Mouse (Mus musculus): ENCODE results near the gene Dpp3. TPM values are rescaled to one million over a fixed set of nuclear protein-coding genes. Genes with fewer than 3 reads are reported as not detected.

Gene Dpp3
- total and polyA plus RNA-seq, 2 experiments from 2014 or later, result 76.8 to 84.2 TPM

DNA sequence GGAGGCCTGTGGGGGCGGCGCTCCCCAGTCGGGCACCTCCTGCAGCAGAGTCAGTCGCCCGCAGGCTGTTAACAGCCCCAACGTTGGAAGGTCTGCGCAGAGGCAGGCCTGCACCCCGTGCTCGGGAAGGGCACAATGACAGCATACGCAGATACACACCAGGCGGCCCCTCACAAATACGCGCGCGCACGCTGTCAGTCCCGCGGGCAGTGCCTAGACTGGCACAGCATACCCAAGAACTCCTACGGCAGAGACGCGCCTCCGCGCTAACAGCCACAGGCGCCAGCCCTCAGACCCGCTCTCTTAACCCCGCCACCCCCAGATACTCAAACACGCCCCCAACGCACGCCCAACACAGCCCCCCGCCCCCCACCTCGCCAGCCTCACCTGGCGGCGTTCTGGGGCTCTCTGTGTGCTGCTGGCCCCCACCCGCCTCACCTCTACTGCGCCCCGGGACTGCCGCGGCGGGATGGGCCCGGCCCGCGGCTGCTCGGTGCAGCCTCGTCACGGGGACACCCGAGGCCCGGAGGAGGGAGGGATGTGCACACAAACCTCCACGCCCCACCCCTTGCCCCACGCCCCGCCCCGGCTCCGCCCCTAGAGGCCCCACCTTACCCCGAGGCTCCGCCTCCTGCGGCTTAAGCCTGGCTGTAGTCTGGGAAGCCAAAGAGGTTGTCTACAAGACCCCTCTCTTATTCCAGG lies 14.6 kb upstream of the Dpp3 start, which contains the start of gene Peli3:
Gene Peli3, minus strand, starts transcription at position 577 of the 702 bp plus-strand sequence.
- H3K4me3 ChIP-seq (ENCODE audit: low read depth, low read length), result peak within 1 kb of the TSS; percentile 75
- no peaks in the 10 kb centered on the region; the same call in 1 of the 2 replicates for H3K4me1 ChIP-seq (ENCODE audit: insufficient read depth)
- peak within 1 kb of the TSS; percentile 77 for H3K9ac ChIP-seq
- 1% methylated on average over 52 of the region's 55 CpGs for WGBS
- H3K9me3 ChIP-seq (ENCODE audit: low read length), result no peaks in the 10 kb centered on the region
- H3K36me3 ChIP-seq (ENCODE audit: insufficient read depth), result peaks cover 4% of the 10 kb centered on the region; the same call in 1 of the 2 replicates
- ATAC-seq, result peak; percentile 97
- peak within 1 kb of the TSS; percentile 88 for H3K4me2 ChIP-seq (ENCODE audit: low read depth)
- no peak for TF ChIP-seq CTCF (IDR thresholded peaks at IDR 0.05; ENCODE audit: low read depth)
- peak; percentile 90 for DNase-seq
- H3K27ac ChIP-seq (ENCODE audit: low read depth, low read length), result peak within 1 kb of the TSS; percentile 75
- H3K27me3 ChIP-seq (ENCODE audit: insufficient read depth, low read length), result no peaks in the 10 kb centered on the region

DNA sequence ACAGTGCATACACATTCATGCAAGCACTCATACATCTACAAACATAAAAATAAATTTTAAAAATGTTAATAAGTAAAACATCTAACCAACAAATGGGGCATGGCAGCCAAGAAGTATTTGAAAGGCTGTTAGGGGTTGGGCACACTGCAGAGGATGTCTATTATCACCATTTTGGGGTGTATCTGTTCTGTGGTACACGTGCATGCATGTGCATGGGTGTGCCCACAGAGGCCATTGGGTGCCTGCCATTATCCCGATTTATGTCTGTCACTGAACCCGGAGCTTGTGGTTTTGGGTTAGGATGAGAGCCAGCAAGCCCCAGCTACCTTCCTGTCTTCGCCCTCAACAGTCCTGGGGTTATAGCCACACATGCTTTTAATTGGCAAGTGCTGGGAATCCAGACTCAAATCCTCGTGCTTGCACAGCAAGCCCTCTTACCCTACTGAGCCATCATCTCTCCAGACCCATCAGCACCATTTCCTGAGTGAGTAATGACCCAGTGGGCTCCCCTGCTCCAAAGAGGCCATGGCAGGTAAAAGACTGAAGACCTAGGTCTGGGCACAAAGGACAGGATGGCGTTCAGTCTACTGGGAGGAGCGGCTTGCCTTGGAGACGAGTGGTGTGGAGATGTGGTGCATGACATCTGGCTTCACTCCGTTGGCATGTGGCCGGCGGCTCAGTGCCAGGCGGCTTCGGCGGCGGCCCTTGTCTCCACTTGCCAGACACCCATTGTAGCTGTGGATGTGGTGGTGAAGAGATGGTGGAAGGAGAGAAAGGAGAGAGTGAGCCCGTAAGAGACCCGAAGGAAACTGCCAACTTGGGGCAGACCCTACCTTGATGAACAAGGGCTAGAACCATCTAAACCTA lies 9.6 kb upstream of the Dpp3 start:
- no peaks in the 10 kb centered on the region; the same call in 1 of the 2 replicates for H3K4me1 ChIP-seq (ENCODE audit: insufficient read depth)
- H3K9ac ChIP-seq, result no peak overlapping the region
- no peaks in the 10 kb centered on the region for H3K27me3 ChIP-seq (ENCODE audit: insufficient read depth, low read length)
- ATAC-seq (no peak), DNase-seq (no peak)
- no peak overlapping the region for H3K4me3 ChIP-seq (ENCODE audit: low read depth, low read length)
- H3K4me2 ChIP-seq (ENCODE audit: low read depth), result no peak overlapping the region
- no peak overlapping the region for H3K27ac ChIP-seq (ENCODE audit: low read depth, low read length)
- no peak for TF ChIP-seq CTCF (IDR thresholded peaks at IDR 0.05; ENCODE audit: low read depth)
- no peaks in the 10 kb centered on the region for H3K9me3 ChIP-seq (ENCODE audit: low read length)
- peaks cover 22% of the 10 kb centered on the region for H3K36me3 ChIP-seq (ENCODE audit: insufficient read depth)
- WGBS, result 87% methylated on average over 17 of the region's 17 CpGs

DNA sequence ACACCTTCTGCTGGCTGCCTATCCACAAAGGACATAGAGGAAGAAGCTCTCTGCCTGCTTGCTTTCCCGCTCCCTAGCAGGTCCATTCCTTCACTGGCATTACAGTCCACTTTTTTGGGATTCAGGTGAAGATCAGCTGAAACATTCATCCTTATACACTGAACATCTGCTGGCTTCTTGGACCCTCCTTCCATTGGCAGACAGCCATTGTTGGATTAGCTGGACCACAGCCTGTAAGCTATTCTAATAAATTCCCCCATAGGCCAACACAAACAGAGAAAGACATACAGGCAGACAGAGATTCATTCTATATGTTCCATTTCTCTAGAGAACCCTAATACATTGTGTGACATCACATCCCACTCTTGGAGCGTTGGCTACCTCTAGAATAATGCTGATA lies 8.8 kb upstream of the Dpp3 start:
- Histone ChIP-seq H3K36me3 (ENCODE audit: insufficient read depth) (peaks cover 30% of the 10 kb centered on the region), H3K9me3 (ENCODE audit: low read length) (no peaks in the 10 kb centered on the region), H3K4me3 (ENCODE audit: low read depth, low read length) (no peak overlapping the region), H3K27ac (ENCODE audit: low read depth, low read length) (no peak overlapping the region), H3K4me1 (ENCODE audit: insufficient read depth) (no peaks in the 10 kb centered on the region; the same call in 1 of the 2 replicates), H3K27me3 (ENCODE audit: insufficient read depth, low read length) (no peaks in the 10 kb centered on the region), H3K9ac (no peak overlapping the region), H3K4me2 (ENCODE audit: low read depth) (no peak overlapping the region)
- no peak for ATAC-seq
- no peak for DNase-seq
- 75% methylated on average over 2 of the region's 2 CpGs for WGBS
- TF ChIP-seq CTCF (IDR thresholded peaks at IDR 0.05; ENCODE audit: low read depth), result no peak

DNA sequence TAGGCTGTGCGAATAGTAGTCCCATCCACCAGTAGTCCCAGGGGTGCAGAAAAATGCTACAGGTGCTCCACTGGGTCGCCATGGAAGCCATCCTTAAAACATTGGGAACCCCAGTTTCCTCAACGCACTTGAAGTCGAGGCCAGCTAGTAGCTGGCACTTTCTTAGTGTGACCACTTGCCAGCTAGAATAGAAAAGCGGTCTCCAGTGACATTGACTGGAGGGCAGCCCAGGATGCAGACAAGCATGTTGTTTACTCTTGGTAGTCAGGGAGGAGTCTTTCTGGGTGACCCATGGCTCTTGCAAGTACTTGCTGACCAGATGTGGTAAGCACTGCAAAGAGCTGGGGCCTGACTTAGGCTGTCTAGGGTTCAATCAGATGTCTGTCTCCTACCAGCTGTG lies 694 bp upstream of the Dpp3 start:
- Histone ChIP-seq H3K27me3 (ENCODE audit: insufficient read depth, low read length) (no peaks in the 10 kb centered on the region), H3K4me1 (ENCODE audit: insufficient read depth) (0 out of 2 replicates have a peak, but pooled peaks cover 8% of the 10 kb centered on the region), H3K4me2 (ENCODE audit: low read depth) (peak overlapping the region; percentile 63), H3K36me3 (ENCODE audit: insufficient read depth) (peaks cover 24% of the 10 kb centered on the region), H3K9ac (peak overlapping the region; percentile 56), H3K4me3 (ENCODE audit: low read depth, low read length) (peak overlapping the region; percentile 69), H3K9me3 (ENCODE audit: low read length) (no peaks in the 10 kb centered on the region), H3K27ac (ENCODE audit: low read depth, low read length) (peak overlapping the region; percentile 81)
- 54% methylated on average over 5 of the region's 5 CpGs for WGBS
- ATAC-seq (peak; percentile 12; the same call in 1 of the 2 replicates), DNase-seq (no peak)
- TF ChIP-seq CTCF (IDR thresholded peaks at IDR 0.05; ENCODE audit: low read depth), result no peak

DNA sequence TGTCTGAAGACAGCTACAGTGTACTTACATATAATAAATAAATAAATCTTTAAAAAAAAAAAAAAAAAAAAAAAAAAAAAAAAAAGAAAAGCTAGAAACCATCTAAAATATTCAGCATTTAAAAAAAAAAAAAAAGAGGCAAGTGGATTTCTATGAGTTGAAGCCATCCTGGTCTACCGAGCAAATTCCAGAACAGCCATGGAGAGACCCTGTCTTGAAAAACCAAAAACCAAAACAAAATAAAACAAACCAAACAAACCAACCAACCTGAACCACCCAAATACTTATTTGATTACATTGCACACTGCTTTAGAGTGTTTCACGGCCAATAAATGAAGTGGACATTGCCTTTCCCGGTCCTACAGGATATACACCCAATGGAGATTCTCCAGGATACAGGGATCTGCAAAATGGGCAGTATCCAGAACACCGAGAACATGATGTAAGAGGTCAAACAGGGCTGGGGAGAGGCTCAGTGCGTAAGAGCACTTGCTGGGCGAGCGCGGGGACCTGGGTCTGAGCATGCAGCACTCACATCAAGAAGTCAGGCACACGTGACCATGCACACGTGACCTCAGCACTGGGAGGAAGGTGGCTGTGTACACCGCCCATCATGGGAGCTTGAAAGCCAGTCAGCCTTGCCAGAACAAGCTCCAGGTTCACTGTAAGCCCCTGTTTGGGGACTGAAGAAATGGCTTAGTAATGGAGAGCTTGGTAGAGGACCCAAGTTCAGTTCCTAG lies 2.8 kb downstream of the Dpp3 start:
- H3K4me1 ChIP-seq (ENCODE audit: insufficient read depth), result 0 out of 2 replicates have a peak, but pooled peaks cover 8% of the 10 kb centered on the region
- H3K9me3 ChIP-seq (ENCODE audit: low read length), result no peaks in the 10 kb centered on the region
- WGBS, result 97% methylated on average over 11 of the region's 11 CpGs
- H3K27me3 ChIP-seq (ENCODE audit: insufficient read depth, low read length), result no peaks in the 10 kb centered on the region
- no peak overlapping the region for H3K4me3 ChIP-seq (ENCODE audit: low read depth, low read length)
- TF ChIP-seq CTCF (IDR thresholded peaks at IDR 0.05; ENCODE audit: low read depth), result no peak
- DNase-seq (no peak), ATAC-seq (no peak)
- H3K27ac ChIP-seq (ENCODE audit: low read depth, low read length), result no peak overlapping the region
- H3K9ac ChIP-seq, result no peak overlapping the region
- peaks cover 41% of the 10 kb centered on the region for H3K36me3 ChIP-seq (ENCODE audit: insufficient read depth)
- no peak overlapping the region for H3K4me2 ChIP-seq (ENCODE audit: low read depth)

DNA sequence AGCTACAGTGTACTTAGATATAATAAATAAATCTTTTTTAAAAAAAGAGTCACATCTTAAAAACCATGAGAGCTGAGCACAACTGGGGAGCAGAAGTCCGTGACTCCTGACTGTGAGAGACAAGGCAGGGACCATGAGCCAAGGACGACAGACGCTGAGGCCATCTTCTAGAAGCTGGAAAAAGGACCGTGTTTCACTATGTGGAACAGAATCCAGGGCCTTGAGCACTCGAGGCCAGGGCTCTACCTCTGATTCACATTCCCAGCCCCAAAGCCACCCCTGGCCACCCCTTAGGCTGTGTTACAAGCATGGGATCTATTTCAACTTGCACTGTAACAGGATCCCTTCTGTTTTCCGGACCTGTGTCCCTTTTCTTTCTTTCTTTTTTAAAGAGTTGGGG lies 8.4 kb downstream of the Dpp3 start:
- no peak overlapping the region for H3K9ac ChIP-seq
- no peak overlapping the region for H3K4me3 ChIP-seq (ENCODE audit: low read depth, low read length)
- H3K9me3 ChIP-seq (ENCODE audit: low read length), result no peaks in the 10 kb centered on the region
- ATAC-seq (no peak), DNase-seq (no peak)
- H3K27me3 ChIP-seq (ENCODE audit: insufficient read depth, low read length), result no peaks in the 10 kb centered on the region
- H3K27ac ChIP-seq (ENCODE audit: low read depth, low read length), result no peak overlapping the region
- H3K4me1 ChIP-seq (ENCODE audit: insufficient read depth), result no peaks in the 10 kb centered on the region
- TF ChIP-seq CTCF (IDR thresholded peaks at IDR 0.05; ENCODE audit: low read depth), result no peak
- peaks cover 91% of the 10 kb centered on the region for H3K36me3 ChIP-seq (ENCODE audit: insufficient read depth)
- H3K4me2 ChIP-seq (ENCODE audit: low read depth), result no peak overlapping the region
- WGBS, result 83% methylated on average over 6 of the region's 6 CpGs

Data from forebrain, postnatal 0 days (tissue).